Mouse (Mus musculus) embryonic fibroblast, embryonic 13.5 days (primary cell): ENCODE measurements around the gene Washc3. TPM values are rescaled to one million over a fixed set of nuclear protein-coding genes. Genes with fewer than 3 reads are reported as not detected.
A peak's percentile ranks its signal among the peaks of the same experiment; 100 is the strongest.

Experiments used
- H3K27ac ChIP-seq: 2 replicates; pipeline ENCODE4 v1.5.1; 2012; ENCODE audit warnings: low read length, control low read depth, inconsistent platforms; ENCODE audit not compliant: insufficient read depth
- H3K4me1 ChIP-seq: 2 replicates; pipeline ENCODE4 v1.6.1; 2011; ENCODE audit warnings: low read length; ENCODE audit not compliant: control insufficient read depth, insufficient read depth
- H3K4me3 ChIP-seq: 2 replicates; pipeline ENCODE4 v1.5.1; 2011; ENCODE audit warnings: mild to moderate bottlenecking, control low read depth, low read length; ENCODE audit not compliant: insufficient read depth
- CTCF ChIP-seq: IDR thresholded peaks from 2 replicates; pipeline ENCODE4 v1.5.1; 2011; ENCODE audit warnings: mild to moderate bottlenecking, control low read depth, low read length, moderate library complexity, borderline replicate concordance; ENCODE audit not compliant: insufficient read depth
- POLR2A ChIP-seq: IDR thresholded peaks from 2 replicates; pipeline ENCODE4 v1.6.1; 2011; ENCODE audit warnings: low read depth, mild to moderate bottlenecking, control low read depth, low read length, moderate library complexity
- polyA plus RNA-seq: library from polyadenylated mRNA; stranded (reverse); fragments of >200 nt; gene quantifications from 2 replicates; pipeline ENCODE4 v1.2.4, GENCODE M21; 2011; ENCODE audit warnings: low read depth; ENCODE audit not compliant: missing spikeins, insufficient read length

Gene Washc3
- polyA plus RNA-seq, 1 experiment: 63.0 TPM

DNA sequence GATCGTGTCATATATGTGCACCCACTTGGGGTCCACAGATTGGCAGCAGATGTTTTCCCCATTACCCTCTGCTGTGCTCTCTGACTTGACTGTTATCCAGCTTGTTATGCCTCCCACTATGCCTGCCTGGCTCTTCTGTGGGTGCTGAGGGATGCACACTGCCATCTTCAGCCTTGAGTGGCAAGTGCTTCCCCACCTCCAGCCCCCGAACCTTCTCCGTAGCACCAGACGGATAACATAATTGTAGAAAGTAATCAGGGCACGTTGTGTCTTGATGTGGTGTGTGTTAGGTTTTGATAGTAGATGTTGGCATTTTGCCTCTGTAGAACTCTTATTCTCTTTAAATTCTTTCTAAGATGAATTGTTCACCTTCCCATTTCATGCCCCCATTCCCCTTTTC, 11.8 kb downstream of the Washc3 start:
- no peak overlapping the region for H3K4me3 ChIP-seq
- no peak overlapping the region for H3K27ac ChIP-seq
- TF ChIP-seq POLR2A (no peak), CTCF (no peak)
- no peaks in the 10 kb centered on the region for H3K4me1 ChIP-seq

DNA sequence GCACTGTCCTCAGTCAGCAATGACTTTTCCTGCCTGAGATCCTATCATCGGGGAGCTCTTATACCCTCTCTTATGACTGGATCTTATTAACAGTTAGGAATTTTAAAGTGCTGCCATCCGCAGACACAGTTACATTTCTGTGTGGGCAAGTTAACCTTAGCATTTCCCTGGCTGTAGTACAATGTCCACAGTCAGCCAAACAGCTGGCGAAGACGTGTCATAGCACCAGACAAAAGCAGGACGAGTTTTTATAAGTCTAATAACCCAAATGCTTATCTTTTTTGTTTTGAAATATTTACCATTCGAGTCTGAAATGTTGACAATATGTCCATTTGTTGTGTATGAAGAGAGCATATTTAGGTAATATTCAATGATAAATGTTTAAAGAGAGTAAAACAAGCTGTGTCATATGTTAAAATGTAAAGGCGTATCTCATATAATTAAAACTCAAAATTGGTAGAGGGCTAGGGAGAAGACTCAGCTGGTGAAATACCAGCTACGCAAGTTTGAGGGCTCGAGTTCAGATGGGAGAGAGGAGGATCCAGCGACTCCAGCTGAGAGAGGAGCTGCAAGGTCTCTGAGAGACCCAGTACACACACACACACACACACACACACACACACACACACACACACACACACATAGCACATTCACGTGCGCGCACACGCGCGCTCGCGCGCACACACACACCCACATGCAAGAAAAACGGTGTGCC, 14.1 kb downstream of the Washc3 start:
- TF ChIP-seq CTCF (no peak), POLR2A (no peak)
- no peak overlapping the region for H3K4me3 ChIP-seq
- H3K4me1 ChIP-seq: no peaks in the 10 kb centered on the region
- H3K27ac ChIP-seq: no peak overlapping the region

DNA sequence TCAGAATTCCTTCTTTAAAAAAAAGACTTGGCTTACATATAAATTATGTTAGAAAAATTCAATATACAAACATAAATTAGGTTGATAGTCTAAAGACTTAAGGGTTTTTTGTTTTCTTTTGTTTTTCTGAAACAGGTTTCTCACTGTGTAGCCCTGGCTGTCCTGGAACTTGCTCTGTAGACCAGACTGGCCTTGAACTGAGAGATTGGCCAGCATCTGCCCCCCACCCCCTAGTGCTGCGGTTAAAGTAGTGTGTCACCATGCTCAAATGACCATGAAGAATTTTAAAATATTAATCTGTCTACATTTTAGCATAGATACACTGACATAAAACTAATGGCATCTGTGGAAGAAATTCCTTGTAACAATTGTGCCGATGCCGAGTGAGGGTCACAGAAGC, 17.3 kb downstream of the Washc3 start:
- no peak for TF ChIP-seq POLR2A
- TF ChIP-seq CTCF: no peak

DNA sequence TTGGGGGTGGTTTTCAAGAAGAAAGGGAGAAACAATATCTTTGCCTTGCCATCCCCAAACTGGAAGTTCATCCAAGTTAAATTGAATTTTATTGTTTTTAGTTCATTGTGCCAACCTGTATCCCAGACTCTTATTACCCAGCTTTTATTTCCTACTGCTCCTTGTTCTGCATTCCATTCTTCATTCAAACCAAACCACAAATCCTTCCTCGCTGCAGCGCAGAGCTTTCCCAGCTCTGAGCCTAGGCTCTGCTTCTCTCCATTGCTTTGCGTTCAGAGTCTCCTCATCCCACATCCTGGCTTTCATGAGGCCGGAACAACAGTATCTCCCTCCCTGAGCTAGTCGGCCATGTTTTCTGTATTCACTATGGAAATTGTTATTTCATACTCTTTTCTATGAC, 20.8 kb downstream of the Washc3 start:
- no peaks in the 10 kb centered on the region; the same call in 1 of the 2 replicates for H3K4me1 ChIP-seq
- peak overlapping the region; percentile 57 for H3K27ac ChIP-seq
- TF ChIP-seq POLR2A (no peak), CTCF (no peak)

More for the DNA sequence above, 17.3 kb downstream of the Washc3 start:
- Histone ChIP-seq H3K4me3 (no peak overlapping the region), H3K4me1 (no peaks in the 10 kb centered on the region; the same call in 1 of the 2 replicates), H3K27ac (no peak overlapping the region)

DNA sequence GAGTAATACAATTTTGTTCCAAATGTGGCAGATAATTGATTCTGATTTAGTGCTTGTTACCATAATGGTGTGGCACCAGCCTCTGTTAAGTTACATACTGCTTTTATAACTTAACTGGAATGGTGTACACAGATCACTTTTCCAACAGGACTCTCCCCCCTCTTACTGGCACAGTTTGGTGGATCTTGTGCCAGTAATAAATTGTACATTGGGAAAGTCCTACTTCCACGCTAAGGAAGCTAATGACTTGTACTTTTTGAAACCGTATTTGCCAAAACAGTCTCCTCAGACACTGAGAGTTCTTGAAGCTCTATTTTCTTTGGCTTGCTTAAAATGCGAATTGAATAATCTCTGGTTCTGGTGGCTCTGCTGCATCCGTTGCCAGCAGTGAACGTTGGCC, 24.5 kb downstream of the Washc3 start:
- Histone ChIP-seq H3K4me1 (no peaks in the 10 kb centered on the region; the same call in 1 of the 2 replicates), H3K27ac (no peak overlapping the region), H3K4me3 (no peak overlapping the region)
- TF ChIP-seq CTCF (no peak), POLR2A (no peak)

More for the DNA sequence above, 20.8 kb downstream of the Washc3 start:
- no peak overlapping the region for H3K4me3 ChIP-seq

DNA sequence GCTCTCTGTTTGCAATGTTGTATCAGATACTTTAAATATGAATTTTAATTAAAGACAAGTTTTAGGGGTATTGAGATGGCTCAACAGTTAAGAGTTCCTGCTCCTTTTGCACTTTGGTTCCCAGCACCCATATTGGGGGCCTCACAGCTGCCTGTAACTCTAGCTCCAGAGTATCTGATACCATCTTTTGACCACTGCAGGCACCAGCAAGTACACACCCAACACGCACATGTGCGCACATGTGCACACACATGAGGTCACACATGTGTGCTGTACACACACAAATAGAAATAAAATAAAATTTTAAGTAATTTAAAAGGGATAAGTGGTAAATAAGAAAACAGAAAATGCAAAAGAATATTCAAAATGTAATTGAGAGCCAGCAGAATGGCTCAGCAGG, 27.1 kb downstream of the Washc3 start:
- H3K4me1 ChIP-seq: no peaks in the 10 kb centered on the region
- TF ChIP-seq CTCF (no peak), POLR2A (no peak)
- no peak overlapping the region for H3K27ac ChIP-seq
- no peak overlapping the region for H3K4me3 ChIP-seq

DNA sequence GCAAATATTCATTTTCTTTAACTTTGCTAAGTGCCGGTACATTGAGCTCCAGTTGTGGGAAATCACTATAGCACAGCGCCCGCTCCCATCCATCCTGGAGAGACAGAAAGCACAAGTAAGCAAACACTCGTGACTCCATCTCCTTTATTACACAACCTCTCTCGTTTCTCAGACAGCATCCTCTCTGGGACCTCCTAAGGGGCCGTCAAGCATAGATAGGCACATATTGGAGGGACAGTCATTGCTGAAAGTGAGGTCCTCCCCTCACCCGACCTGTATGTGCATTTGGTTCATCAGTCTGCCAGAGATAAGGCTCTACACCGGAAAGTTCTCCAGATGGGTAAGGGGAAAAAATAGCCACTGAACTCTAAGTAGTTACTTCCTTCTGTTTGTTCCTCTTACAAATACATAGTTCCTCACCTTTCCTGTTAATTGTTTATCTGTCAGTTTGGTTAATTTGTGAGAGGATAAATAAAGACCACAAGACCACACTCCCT, 27.7 kb downstream of the Washc3 start:
- TF ChIP-seq POLR2A (no peak), CTCF (no peak)
- Histone ChIP-seq H3K4me1 (no peaks in the 10 kb centered on the region), H3K4me3 (no peak overlapping the region), H3K27ac (no peak overlapping the region)

DNA sequence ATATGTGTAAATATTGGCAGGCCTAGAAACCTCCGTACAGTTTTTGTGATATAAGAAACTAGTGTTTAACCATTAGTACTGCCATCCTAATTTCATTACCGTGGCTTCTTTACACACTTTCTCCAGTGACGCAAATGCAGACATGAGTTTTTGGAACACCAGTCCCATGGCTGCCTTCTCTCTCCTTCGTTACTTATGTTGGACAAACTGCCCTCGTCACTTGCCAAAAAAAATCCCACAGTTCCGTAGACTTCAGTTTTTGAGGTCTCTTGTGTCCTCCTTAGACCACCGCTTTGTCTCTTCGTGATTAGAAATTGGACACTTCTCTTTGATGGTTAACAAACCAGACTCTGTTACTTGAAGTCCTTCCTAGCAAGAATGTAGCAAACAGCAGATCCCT, 30.8 kb downstream of the Washc3 start:
- TF ChIP-seq POLR2A (no peak), CTCF (no peak)
- H3K4me3 ChIP-seq: no peak overlapping the region
- no peak overlapping the region for H3K27ac ChIP-seq
- no peaks in the 10 kb centered on the region for H3K4me1 ChIP-seq

DNA sequence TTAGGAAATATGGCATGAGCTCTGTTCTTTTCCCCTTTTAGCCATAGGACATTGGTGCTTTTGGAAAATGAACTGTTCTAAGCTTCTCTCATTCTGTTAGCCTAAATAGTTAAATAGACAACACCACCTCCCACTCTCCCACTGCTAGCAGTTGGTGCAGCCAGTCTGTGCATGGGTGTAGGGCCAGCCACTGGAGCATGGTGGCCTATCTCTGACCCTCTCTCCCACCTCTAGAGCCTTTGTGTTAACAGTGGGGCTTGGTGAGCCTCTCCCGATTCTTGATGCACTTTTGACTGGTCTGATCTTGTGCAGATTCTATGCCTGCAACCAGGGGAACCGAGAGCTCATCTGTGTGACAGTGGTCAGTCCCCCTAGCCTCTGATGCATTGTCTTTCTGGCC, 31.9 kb downstream of the Washc3 start:
- no peak overlapping the region for H3K4me3 ChIP-seq
- no peak overlapping the region for H3K27ac ChIP-seq
- no peaks in the 10 kb centered on the region for H3K4me1 ChIP-seq
- TF ChIP-seq CTCF (no peak), POLR2A (no peak)

DNA sequence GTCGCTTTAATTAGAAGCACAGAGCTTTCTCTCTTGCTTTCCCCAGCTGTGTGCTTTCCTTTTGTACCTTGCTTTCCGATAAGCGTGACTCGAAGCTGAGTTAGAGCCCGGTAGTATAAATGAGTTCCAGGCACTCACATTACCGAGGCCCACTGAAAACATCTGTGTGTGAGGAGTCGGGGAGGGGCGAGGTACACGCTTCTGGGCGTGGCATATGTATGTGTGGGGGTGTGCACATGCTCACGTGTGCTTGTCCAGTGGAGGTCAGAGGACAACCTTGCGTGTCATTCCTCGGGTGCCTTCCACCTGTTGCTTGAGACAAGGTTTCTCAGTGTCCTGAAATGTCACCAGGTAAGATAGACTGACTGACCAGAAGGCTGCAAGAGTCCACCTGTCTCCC, 43.8 kb downstream of the Washc3 start:
- TF ChIP-seq CTCF: no peak
- TF ChIP-seq POLR2A: no peak
- Histone ChIP-seq H3K27ac (no peak overlapping the region), H3K4me1 (no peaks in the 10 kb centered on the region), H3K4me3 (no peak overlapping the region)

DNA sequence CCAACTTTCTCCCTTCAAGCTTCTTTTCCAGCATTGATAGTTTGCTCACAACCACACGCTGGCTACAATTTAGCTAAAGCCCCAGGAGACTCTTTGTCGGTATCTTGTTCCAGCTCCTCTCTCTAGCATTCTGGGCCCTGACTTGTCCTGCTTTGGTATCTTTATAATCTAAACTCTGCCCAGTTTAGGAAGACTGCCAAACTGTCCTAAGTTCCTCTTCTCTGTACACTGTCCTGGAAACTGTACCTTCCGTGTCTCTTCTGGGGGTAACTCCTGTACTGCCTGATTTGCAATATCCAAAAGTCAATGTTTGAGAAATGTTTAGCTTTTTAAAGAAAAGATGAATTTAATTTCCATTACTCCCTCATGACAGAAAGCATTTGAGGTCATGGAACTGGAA, 49.4 kb downstream of the Washc3 start:
- TF ChIP-seq CTCF (no peak), POLR2A (no peak)
- no peak overlapping the region for H3K4me3 ChIP-seq
- no peaks in the 10 kb centered on the region for H3K4me1 ChIP-seq
- H3K27ac ChIP-seq: no peak overlapping the region
